Mouse (Mus musculus) thymus, postnatal 0 days (tissue): ENCODE measurements around the gene Zkscan5. TPM values are rescaled to one million over a fixed set of nuclear protein-coding genes. Genes with fewer than 3 reads are reported as not detected.
"Not testable (repeated sequence)": the region's sequence is repeated elsewhere in the genome, so short reads cannot be mapped to it uniquely, and the experiment has no call there.

Experiments
- DNase-seq: peaks from one replicate; pipeline ENCODE4 v3.0.0-alpha.2; 2015; ENCODE audit warnings: low spot score
- polyA plus RNA-seq: library from polyadenylated mRNA; unstranded; fragments of >200 nt; fragmentation: Nextera tagmentation; extraction: Ambion mirVana; gene quantifications from 2 replicates; pipeline ENCODE4 v1.2.1, GENCODE M21; 2015

The Zkscan5 gene
- 7.8 and 8.0 TPM in 2 replicates for polyA plus RNA-seq

DNA sequence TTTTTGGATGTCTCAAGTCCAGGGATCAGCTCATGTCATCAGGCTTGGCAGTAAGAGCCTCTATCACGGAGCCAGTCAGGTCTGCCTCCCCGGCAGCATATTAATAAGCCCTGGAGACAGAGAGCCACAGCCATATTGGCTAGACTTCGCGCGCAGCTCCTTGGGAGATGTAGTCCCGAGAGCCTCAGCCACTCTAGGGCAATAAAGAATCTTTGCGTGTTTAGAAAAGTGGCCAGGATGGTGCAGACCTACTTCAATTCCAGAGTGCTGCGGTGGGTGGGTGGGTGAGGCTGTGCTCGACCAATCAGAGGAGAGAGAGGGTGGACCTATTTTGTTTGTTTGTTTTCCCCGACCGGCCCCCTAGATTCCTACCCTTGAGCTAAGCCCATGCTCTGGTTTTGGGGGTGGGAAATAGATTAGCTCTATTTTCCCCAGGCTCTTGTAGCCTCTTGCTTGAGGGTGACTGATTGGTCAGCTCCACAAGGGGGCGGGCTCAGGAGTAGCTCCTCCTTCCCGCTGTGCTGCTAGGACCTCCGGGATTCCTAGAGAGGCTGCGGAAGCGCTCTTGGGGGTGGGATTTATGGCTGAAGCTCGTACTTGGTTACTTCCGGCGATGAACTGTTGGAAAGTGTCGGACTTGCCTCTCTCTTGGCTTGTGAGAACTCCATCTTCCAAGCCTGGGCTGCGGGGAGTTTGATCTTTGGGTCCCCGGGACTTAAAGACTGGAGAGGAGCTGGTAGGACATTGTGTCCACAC, at the start of gene Zkscan5:
TSS of gene Zkscan5 (plus strand) at position 627 of the 756 bp plus-strand sequence.
- peak; percentile 98 for DNase-seq

DNA sequence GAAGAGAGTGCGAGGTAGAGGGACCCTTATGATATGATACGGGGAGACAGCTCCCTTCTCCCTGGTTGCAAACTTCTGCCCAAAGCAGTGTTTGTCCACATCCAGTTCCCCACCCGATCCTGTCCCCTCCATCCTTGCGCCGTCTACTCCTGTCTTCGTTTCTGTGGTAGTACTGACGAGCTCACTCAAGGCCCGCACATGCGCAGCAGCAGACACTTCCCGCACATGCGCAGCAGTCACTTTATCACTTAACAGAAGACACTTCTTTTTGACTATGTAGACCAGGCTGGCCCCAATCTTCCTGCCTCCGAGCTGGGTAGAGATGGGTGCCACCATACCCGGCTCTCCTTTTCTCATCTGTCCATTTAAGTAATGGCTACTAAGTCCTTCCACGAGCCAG, 43.0 kb upstream of the Zkscan5 start:
- no peak for DNase-seq

DNA sequence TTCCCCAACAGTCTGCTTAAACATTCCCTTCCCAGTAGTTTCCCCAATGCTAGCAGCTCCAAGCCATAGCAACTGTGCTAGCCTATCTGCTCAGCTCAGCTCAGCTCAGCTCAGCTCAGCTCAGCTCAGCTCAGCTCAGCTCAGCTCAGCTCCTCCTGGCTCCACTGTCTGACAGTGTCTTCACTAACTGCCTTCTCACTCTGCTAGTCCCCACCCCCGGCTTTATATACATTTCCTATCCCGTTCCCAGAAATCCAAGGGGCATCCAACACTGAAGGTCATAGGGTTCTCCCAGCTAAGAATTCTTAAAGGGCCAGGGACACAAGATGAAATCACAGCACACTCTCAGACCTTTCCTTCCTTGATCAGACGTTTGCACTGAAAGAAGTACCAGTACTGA, 39.7 kb upstream of the Zkscan5 start:
- no peak for DNase-seq

DNA sequence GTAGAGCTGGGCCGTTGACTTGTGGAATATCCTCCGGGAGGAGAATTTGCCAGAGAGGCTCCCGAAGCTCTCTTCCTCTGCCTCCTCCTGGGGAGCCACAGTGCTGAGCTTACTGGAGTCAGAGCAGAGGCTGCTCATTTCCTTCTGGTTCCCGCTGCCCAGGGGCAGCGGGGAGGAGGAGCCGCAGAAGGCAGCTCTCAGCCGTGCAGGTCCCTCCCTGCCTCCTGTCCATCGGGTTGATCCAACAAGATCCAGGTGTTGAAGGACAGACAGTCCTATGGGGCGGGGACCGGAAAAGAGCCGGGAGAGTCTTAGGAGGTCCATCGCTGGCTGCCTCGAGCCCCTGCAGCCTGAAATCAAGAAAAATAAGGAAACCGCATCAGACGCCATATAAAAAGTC, 39.2 kb upstream of the Zkscan5 start:
- DNase-seq = no peak

DNA sequence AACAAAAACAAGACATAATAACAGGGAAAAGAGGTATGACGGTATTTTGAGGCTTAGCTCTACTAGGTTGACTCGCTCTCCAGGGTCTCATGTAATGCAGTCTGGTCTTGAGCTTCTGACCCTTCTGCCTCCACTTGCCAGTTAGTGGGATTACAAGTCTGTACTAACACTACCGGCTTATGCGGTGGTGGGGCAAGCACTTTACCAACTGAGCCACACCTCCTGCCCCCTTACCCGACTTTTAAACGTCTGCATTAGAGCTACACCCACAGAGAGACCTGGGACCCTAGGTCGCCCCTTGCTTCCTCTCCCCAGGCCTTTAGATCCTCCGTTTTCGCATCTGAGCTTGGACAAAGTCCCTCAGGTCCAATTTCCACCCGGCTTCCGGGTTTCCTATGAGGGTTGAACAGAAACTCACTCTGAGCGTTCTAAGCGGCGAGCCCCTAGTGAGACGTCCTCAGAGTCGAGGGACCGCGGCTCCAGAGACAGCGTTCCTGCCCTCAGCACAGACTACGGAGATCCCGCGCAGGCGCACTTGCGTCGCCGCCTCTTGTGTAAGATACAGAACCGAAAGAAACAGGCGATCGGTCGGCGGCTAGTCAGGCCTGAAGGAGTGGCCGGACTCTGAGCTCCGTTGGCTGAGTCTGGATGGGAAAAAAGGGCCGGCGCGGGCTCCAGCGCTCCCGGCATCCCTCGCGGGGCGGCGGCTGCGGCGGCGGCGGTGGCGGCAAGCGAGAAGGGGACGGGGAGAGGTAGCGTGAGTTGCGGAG, 37.6 kb upstream of the Zkscan5 start, which contains the start of the genes Ptcd1 and Cpsf4:
TSS of gene Ptcd1 (minus strand) at position 573 of the 770 bp plus-strand sequence.
TSS of gene Cpsf4 (plus strand) at position 678 of the 770 bp plus-strand sequence.
- DNase-seq = peak; percentile 99

DNA sequence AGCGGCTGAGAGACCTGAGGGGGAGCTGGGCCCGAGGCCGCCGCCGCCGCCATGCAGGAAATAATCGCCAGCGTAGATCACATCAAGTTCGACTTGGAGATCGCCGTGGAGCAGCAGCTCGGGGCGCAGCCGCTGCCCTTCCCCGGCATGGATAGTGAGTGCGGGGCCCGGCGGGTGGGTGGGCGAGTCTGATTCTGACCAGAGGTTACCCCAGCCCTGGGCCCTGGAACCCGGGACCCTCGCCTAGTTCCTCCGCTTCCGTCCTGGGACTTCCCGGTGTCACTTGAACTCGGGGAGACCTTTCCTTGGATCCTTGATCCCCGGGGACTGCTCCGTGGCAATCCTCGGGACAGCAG, 37.1 kb upstream of the Zkscan5 start:
- no peak for DNase-seq

DNA sequence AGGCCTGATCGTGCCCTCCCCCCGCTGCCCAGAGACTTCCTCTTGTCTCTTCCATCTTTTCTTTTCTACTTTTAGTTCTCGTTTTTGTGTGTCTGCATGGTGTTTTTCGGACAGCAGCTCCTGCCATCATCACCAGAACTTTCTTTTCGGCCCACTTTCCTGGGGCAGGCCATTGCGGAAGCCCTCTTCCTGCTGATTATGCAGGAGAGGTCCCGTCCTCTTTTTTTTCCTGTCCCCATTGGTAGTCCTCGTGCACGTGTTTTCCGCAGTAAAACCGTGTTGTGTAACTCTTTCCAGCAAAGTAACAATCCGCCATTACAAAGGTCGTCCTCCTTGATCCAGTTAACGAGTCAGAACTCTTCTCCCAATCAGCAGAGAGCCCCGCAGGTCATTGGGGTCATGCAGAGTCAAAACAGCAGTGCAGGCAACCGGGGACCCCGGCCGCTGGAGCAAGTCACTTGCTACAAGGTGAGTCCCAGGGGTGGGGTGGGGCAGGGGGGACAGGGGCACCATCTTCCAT, 25.8 kb upstream of the Zkscan5 start:
- DNase-seq = no peak

DNA sequence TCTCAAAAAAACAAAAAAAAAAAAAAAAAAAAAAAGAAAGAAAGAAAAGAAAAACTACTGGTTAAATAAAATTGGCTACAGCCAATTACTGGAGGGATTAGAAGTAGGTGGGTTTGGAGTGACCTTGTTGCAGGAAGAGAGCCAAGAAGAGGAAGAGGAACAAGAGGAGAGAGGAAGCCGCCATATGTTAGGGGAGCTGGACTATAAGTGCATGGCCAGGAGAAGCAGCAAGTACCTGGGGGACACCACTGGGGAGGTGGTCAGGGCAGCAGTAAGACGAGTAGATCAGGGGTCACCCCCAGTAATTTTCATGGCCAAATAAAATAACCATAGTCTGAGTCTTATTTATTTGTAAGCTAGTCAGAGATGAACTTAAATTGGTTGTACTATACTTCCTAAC, 19.1 kb upstream of the Zkscan5 start:
- no peak for DNase-seq

DNA sequence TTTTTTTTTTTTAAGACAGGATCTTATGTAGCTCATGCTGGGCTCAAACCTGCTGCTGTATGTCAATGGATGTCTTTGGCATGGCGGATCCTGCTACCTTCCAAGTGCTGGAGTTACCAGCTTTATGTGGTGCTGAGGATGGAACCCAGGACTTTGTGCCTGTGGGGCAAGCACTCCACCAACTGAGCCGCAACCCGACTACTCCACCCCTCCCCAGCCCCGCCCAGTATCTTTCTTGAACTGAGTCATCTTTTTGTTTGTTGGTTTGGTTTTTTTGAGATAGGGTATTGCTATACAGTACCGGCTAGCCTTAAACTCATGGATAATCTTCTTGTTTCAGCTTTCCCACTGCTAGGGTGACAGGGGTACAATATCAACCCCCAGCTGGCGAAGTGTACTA, 14.9 kb upstream of the Zkscan5 start:
- DNase-seq = no peak

DNA sequence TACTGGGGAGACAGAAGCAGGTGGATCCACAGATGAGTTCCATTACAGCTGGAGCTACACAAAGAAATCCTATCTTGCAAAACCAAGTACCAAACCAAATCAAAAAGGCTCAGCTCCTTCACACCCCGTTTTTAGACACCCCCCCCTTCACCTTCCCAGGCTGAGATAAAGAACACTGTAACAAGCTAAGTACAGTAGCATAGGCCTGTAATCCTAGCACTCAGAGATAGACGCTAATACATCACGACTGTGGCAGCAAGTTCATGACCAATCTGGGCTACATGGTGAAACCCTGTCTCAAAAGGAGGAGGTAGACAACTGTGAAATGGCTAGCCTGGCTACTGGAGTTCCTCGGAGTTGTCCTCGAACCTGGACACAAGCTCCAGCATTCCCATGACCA, 14.0 kb upstream of the Zkscan5 start:
- no peak for DNase-seq

DNA sequence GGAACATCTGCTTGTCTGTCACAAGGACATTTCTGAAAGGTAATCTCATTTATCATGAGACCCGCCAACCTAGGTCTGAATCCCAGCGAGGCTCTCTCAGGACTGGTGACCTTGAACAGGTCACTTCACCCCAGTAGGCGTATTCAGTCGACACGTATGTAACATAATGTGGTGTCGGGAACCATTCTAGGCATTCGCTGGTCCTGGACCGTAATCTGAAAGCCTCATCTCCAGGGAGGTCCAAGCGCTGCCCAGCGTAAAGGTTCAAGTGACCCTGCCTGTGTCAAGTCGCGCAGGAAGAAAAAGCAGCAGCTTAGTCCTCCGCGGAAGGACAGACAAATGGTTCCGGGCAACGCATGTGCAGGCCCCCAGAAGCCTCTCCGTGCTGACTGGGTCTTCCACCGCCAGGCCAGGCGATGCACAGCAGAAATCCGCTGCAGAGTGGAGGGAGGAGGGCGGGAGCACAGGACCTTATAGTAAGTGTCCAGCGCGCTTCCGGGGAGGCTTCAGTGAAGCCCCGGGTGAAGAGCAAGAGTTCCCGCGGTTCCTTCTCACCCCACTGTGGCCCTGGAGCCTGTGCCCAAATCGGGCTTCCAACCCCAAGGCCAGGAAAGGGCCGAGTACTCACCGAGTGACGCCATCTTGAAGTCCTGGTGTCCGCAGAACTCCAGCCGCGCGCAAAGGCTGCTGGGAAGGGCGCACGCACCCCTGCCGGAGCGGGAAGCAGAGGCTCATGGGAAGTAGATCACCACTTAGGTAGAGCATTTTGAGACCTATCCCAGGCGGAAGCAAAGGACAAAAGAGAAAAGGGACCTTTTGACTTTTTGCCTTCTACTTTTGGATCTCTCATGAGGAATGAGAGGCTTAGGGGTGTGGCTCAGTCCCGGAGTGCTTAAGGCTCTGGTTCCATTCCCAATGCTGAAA, 13.2 kb upstream of the Zkscan5 start:
- peak; percentile 87 for DNase-seq

DNA sequence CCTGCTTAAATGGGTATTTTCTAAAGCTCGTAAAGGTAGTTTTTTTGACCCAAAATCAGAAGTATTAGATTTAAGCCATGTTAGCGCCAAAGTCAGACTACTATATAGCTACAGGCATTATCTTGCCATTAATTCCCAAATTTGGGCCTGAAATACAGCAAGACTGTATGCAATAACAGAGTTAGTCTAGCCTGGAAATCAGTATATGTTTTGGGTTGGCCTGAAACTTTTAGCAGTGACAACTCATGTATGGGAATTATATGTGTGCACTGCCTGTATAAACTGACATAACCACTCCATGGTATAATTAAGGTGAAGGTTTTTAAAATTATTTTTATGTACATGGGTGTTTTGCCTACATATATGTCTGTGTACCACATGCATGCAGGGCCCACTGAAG, 12.4 kb upstream of the Zkscan5 start, which contains the start of gene Atp5j2:
TSS of gene Atp5j2 (minus strand) at position 101 of the 400 bp plus-strand sequence.
- DNase-seq = no peak

DNA sequence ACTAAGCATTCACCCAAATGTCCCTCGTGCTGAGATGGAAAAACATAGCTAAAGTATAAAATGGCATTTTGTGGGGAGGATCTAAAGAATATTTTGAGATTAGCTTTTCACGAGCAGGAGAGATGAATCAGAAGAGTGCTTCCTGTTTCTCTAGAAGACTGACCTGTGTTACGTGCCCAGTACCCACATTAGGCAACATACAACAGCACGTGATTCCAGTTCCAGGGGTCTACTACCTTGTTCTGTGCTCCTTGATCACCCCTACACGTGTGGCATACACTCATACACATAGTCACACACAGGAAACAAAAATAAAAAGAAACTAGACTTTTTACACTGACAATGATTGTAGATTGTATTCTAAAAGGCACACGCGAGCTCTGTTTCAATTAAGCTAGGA, 4.0 kb upstream of the Zkscan5 start:
- no peak for DNase-seq

DNA sequence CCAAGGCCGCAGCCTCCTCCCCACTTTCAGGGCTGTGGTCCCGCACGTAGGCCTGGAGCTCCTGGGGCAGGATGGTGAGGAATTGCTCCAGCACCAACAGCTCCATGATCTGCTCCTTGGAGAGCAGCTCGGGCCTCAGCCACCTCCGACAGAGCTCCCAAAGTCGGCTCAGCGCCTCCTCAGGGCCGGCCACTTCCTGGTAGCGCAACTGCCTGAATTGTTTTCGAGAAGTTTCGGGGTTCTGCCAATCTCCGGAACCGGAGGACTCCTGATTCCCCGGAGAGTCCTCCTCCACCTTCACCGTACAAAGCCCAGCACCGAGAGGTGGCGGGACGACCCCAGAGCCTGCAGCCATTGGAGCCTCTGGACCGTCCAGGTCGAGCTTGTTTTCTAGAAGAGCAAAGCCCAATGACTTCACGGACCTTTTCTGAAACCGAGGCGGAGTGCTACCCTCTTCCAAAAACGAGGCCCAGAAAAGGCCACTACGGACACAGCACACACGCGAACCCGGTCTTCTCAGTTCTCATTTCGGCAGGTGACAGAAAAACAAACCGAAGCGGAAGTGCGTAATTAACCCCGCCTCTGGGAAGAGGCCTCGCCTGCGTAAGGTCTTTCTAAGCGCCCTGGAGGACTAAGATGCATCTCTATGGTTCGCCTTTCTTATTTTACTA, 2.9 kb upstream of the Zkscan5 start, which contains the start of gene Zkscan14:
TSS of gene Zkscan14 (minus strand) at position 548 of the 671 bp plus-strand sequence.
- peak; percentile 91 for DNase-seq

DNA sequence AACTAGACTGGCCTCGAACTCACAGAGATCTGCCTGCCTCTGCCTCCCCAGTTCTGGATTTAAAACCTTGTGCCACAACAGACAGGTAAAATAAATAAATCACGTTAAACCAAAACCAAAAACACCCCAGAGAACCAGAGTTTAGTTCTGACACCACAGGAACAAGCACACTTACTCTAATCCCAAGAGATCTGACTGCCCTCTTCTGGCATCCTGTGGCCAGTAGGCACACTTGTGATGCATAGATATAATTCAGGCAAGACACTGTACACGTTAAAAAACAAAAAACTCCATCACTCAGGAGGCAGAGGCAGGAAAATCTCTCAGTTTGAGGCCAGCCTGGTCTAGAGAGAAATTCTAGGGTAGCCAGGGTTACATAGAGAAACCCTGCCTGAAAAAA, 1.9 kb upstream of the Zkscan5 start:
- DNase-seq = no peak

DNA sequence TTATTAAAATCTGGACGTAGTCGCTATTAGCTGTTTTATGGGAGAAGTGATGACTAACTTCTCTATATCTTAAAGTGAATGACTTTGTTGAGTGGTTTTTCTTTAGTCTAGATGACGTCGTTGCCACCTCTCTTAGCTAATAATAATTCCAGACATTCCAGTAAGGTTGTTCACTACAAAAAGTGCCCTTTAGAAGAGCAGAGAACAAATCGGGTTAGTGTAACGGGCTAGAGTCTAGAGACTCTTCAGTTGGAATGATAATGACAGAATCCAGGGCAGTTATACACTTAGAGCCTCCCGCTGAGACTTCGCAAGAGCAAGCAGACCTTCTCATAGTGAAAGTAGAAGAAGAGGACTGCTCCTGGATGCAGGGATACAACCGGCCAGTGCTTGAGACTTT, 679 bp downstream of the Zkscan5 start:
- DNase-seq = no peak

DNA sequence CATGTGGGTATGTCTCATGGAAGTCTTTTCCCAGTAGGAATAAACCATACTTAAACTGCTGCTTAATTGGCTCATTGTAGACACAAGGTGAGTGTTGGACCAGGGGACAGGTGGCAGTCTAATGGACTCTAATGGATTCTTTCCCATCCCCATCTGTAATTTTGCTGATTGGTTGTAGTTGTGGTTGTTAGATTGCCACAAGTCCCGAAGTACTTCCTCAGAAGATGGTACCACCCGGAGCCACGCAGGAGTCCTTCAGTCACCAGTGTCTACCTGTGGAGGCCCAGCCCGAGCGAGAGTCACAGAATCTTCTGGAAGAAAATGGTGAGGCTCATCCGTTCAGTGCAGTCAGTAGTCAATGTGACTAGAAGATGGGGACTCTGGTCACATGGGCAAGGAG, 3.0 kb downstream of the Zkscan5 start:
- DNase-seq = no peak

DNA sequence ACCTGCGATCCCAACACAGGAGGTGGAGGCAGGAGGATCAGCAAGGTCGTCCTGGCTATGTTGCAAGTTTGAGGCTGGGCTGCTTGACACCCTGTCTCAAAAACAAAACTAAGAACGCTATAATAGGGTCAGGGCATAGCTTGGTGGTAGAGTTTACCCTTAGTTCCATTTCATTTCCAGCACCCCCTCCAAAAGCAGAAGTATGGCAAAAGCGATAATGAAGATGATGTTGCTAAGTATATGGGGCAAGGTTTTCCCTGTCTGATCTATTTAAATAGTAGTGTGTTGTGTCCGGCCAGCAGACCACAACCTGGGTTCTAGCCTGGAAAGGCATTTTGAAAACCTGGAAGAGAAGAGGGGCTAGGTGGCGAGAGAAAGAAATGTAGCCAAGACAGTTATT, 3.6 kb downstream of the Zkscan5 start:
- no peak for DNase-seq

DNA sequence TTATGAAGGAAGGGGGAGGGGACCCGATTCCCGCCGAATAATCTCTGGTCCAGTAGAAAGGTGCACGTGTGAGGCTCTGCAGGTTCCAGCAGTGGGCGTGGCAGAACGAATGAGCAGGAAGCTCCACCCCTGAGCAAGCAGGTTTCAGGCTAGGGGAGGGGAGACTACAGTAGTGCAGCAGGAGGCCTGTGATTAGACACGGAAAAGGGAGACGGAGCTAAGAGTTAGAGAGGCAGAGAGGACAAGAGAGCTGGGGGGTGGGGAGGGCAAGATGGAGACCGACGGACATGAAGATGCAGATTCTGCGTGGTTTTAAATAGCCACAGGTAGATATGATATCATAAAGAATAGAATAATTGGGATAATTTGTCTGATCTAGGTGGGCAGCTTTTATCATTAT, 4.0 kb downstream of the Zkscan5 start:
- not testable (repeated sequence) for DNase-seq

DNA sequence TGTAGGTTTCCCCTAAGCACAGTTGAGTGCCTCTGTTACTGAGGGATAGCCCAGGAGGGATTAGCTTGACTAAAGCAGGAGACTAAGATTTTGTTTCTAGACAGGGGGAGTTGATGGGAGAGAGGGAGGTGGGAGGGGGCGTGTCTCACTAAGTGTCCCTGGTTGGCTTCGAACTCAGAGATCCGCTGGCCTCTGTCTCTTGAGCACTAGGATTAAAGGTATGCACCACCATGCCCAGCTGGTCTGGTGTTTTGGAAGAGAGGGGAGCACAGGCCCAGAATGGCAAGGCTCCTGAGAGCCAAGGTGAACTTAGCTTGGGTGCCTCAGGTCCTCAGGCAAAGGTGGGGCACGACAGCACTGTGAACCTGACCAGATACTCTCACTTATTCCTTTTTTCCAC, 7.0 kb downstream of the Zkscan5 start:
- no peak for DNase-seq

DNA sequence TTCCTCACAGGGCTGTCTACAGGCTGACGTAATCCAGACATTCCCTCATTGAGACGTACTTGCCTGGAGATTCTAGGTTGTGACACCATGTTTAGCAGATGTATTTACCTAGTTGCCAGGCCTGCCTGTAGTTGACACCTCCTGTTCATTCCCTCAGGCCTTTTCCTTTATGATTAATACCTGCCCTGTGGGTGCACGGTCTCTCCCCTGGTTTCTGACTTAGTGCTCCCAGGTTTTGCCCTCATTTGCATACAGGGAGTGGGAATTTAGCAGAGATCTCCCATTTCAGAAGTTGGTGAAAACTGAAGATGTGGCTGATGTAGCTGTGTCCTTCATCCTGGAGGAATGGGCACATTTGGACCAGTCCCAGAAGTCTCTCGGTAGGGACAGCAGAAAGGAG, 7.9 kb downstream of the Zkscan5 start:
- DNase-seq = no peak
